Mouse (Mus musculus): ENCODE results near the gene Msmb.

GRCm38 (mm10) chr14:32146578-32146977 is 4.8 kb downstream of the Msmb start:
- TF ChIP-seq EP300 (IDR thresholded peaks at IDR 0.05; ENCODE audit: low read depth), result no peak
- TF ChIP-seq CTCF (IDR thresholded peaks at IDR 0.05; ENCODE audit: low read depth), result no peak

All from heart, postnatal 0 days (tissue).